Mouse (Mus musculus) retina, adult 2 months (tissue): ENCODE results near the gene Nxpe5.

ENCODE experiments used
- DNase-seq: peaks from one replicate; pipeline ENCODE4 v3.0.0-alpha.2; 2012; ENCODE audit warnings: low read depth, low spot score

The Nxpe5 gene

DNA sequence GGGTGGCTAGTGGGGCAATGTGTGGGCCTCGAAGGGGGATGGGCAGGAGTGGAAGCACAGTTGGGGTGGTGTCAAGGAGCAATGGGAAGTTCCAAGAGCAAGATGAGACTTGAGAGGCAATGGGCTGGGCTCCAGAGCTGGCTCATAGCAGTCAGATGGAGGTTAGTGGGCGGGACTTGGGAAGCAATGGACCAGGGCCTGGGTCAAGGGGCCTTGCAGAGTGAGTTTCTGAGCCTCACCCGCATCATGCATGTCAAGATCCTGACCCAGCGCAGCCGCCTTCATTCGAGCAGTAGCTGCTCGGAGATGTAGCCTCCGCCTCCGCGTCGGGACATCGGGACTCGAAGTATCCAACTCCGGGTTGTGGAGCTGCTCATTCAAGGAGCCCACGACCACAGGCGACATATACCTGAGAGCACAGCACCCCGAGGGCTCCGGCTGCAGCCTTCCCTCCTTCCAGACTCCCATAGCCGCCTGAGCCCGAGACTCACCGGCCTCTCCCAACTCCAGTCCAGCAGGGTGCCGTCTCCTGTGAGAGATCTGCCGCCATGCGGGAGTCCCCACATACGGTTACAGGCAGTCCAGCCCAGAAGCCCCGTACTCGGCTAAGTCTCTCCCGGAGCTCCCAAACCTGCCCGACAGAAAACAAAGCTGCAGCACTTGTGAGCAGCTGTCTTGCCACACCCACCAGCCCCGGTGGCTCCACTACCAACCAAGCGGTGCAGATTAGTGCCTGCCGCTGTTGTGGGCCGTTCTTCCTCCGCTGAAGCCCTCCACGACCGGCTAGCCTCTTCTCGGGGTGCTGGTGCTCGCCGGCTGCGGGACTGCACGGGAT lies 49.7 kb downstream of the Nxpe5 start:
- no peak for DNase-seq

DNA sequence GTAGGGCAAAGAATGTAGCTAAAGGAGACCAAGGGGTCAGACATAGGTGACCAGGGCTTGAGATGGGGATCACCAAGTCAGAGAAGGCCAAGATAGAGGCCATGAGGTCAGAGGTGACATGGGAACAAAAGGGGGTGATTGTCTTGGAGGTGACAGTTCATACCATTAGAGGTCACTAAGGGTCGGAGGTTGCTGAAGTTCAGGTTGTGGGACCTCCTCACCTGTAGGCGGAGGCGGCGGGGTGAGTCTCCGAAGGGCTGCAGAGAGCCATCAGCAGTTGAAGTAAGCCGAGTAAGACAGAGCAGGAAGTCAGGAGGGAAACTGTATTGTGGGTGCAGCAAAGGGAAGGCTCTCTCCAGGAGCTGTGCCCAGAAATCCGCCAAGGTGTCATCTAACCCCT lies 52.3 kb downstream of the Nxpe5 start:
- DNase-seq = no peak

DNA sequence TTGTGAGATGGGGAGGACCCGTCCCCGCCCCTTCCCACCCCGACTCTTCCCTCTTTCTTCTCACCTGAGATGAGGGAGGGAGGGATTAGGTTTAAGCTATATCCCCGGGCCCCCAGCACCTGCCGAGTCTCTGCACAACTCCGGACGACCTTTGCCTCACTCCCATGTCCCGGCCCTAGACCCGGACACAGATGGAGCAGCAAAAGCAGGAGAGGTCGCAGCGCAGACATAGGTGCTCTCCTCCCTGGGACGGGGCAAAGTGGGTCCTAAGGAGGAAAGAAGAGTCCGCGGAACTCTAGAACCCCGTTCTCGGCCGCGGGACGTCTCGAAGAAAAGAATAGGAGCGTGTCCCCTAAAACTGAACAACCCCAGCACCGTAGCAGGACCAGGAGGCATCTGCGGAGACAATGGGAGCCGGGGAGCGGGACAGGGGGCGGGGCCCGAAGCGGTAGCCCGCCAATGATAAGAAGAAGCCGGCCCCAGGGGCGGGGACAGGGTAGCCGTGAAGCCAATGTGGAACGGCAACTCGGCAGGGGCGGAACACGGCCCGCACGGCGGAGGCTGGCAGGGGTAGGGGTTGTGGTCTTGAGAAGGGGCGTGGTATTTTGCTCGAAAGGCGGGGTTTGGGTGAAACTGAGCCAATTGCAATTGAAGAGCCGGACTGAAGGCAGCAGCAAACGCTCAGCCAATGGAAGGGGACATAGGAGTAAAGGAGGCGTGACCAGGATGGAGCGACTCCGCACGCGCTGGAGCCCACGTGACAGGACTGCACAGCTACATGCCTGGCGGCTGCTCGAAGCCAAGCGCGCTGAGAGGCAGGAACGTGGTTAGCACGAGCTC lies 54.1 kb downstream of the Nxpe5 start, which contains the start of the genes Gm43720, Gpc2 and Stag3:
Gene Gm43720, minus strand, starts transcription at position 374 of the 840 bp plus-strand sequence.
Gene Gpc2, minus strand, starts transcription at position 421 of the 840 bp plus-strand sequence.
Gene Stag3, plus strand, starts transcription at position 656 of the 840 bp plus-strand sequence.
- DNase-seq = peak; percentile 64

DNA sequence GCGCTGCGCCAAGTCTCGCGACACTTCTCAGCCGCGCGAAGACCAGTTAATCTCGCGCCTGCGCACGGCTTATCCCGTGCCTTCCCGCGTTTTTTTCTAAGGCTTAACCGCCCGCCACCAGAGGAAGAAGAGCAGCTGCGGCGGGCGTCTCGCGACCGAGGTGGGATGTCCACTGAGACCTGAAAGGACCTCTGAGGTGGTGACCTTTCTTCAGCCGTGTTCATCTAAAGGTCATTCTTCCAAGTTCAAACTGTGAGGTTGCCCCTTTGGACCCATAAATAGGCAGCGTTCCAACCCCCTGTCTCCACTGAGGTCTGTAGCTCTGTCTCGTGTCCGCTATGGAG lies 54.7 kb downstream of the Nxpe5 start:
- no peak for DNase-seq

DNA sequence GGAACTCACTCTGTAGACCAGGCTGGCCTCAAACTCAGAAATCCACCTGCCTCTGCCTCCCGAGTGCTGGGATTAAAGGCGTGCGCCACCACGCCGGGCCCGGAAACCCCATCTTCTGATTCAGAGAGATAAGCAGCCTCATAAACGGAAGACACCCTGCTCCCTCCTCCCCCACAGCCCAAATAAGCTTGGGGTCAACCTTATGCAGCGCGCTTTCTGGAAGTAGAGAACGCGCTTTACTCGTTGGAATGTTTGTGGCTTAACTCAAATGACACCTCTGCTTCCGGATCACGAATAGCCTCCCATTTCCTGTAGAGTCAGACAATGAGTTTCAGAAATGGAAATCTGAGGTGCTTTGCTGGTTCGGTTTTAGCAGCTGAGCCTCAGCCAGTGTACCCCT lies 55.1 kb downstream of the Nxpe5 start:
- DNase-seq = no peak

DNA sequence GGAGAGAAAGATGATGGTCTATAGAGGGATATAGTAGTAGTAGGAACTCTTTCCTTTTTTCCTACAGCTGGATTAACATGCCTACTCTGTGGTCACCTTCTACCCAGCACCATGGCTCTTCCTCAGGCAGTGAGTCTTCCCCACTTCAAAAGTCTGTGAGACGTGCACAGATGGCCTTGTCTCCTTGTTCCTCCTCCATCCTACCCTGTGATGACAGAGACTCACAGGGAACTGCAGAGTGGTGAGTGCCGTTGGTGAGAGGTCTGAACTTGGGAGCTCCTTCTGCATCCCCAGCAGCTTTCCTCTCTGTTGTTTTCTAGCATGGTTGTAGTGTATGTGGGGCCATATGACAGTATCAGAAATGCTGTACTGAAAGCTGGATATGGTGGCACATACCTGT lies 56.1 kb downstream of the Nxpe5 start:
- DNase-seq = no peak

DNA sequence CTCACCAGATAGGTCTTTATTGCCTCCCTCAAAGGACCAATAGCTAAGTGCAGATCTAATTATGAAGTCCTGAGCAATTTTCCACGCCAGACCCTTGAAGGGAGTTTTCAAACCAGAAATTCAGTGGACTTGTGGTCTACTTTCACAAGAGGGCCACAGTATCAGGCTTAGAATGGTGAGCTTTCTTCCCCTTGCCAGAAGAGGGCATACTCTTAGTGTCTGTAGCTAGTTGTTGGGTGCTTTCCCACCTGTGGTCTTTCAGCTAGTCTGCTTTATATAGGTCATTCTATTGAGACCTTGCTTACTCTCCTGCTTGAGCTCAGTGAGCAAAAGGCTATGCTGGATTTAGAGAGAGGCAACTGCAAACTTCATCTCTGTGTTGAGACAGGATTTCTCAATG lies 57.8 kb downstream of the Nxpe5 start:
- DNase-seq = no peak

DNA sequence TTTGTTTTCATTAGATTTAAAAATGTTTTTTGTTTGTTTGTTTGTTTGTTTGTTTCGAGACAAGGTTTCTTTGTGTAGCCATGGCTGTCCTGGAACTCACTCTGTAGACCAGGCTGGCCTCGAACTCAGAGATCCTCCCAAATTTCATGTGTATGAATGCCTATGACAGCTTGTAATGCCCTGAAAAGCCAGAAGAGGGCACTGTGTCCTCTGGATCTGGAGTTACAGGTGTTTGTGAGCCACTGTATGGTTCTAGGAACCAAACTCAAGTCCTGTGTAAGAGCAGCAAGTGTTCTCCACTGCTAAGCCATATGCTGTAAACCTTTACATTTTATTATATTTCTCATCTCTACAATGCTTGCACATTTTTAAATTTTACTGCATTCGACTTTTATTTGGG lies 62.2 kb downstream of the Nxpe5 start:
- DNase-seq = no peak

DNA sequence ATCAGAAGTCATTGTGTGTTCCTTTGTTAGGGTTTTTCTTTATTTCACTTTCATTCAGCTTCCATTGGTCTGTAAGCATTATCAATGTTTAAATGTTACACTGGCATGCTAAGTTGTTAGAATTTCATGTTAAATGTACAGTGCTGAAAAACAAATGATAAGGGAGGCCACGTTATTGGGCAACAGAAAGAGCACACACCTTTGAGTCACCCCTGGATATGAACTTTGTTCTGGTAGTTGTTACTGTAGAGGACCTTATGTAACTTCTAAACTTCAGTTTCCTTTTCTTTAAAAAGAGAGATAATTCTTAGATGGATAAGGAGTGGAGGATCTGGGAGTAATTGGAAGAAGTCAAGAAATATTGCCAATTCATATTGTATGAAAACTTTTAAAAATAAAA lies 65.9 kb downstream of the Nxpe5 start:
- no peak for DNase-seq

DNA sequence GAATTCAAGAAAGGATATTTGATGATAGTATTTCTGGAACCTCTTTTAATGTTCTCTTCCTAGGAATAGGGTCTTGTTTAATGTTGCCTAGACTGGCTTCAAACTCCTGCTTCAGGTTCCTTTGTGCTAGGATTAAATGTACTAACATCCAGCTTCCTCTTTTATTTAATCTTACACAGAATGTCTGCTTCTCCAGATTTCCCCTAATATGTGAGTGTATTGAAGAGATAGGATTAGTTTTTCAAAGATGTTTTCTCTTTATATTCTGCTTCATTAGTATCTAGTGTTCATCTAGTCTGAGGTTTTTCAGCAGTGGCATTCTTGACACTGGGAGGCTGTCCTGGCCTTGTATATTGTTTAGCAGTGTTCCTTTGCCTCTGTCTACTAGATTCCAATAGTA lies 68.5 kb downstream of the Nxpe5 start:
- DNase-seq = no peak

DNA sequence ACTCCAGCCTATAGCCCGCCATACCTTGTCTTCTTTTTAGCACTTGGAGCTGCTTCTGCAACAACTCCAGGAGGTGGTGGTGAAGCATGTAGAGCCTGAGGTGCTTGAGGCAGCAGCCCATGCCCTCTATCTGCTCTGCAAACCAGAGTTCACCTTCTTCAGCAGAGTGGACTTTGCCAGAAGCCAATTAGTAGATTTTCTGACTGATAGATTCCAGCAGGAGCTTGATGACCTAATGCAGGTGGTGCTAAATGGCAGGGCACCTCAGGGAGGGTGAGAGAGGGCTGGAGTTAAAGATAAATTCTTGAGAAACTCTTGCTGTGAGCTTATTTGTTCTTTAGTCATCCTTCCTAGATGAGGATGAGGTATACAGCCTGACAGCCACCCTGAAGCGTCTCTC lies 73.9 kb downstream of the Nxpe5 start:
- DNase-seq = no peak
